Mouse (Mus musculus) testis, adult 2 months (tissue): ENCODE measurements around the gene Zbed5.

Source experiments
- CTCF ChIP-seq: fragments of 200-500 bp; IDR thresholded peaks from 2 replicates; pipeline ENCODE4 v1.5.1; 2012; ENCODE audit warnings: low read depth, mild to moderate bottlenecking, inconsistent platforms, low read length, moderate library complexity; ENCODE audit not compliant: control insufficient read depth, insufficient read depth, insufficient replicate concordance
- POLR2A ChIP-seq: fragments of 200-500 bp; IDR thresholded peaks from 2 replicates; pipeline ENCODE4 v1.6.1; 2012; ENCODE audit warnings: low read depth, mild to moderate bottlenecking, inconsistent platforms, low read length, moderate library complexity; ENCODE audit not compliant: control insufficient read depth

GRCm38 (mm10) chr5:129924820-129925452 lies 29.4 kb downstream of the Zbed5 start:
- TF ChIP-seq CTCF (no peak), POLR2A (no peak)
